Mouse (Mus musculus) heart, postnatal 0 days (tissue): Measurements from ENCODE around the gene Pts. TPM values are rescaled to one million over a fixed set of nuclear protein-coding genes. Genes with fewer than 3 reads are reported as not detected.
A peak's percentile ranks its signal among the peaks of the same experiment; 100 is the strongest.

Experiments used
- ATAC-seq: fragments of 200-750 bp; cut with Nextera tagmentation; 2 replicates; pipeline ENCODE4 v1.8.0; 2017; ENCODE audit warnings: low read depth, moderate number of reproducible peaks, moderate library complexity; ENCODE audit not compliant: insufficient read depth
- DNase-seq: peaks from one replicate; pipeline ENCODE4 v3.0.0-alpha.2; 2016; ENCODE audit warnings: low spot score
- H3K27ac ChIP-seq: fragments of 300-500 bp; sonication (generic); 2 replicates; pipeline ENCODE4 v1.5.1; 2014; ENCODE audit warnings: low read depth, mild to moderate bottlenecking
- H3K27me3 ChIP-seq: fragments of 300-500 bp; sonication (generic); 2 replicates; pipeline ENCODE4 v1.6.1; 2014; ENCODE audit warnings: low read length, mixed read lengths; ENCODE audit not compliant: control insufficient read depth, insufficient read depth
- H3K36me3 ChIP-seq: fragments of 300-500 bp; sonication (generic); replicated peaks from 2 replicates; pipeline ENCODE4 v1.6.1; 2014; ENCODE audit warnings: low read length, mixed read lengths; ENCODE audit not compliant: control insufficient read depth, insufficient read depth
- H3K4me1 ChIP-seq: fragments of 300-500 bp; sonication (generic); 2 replicates; pipeline ENCODE4 v1.6.1; 2014; ENCODE audit warnings: antibody characterized with exemption; ENCODE audit not compliant: control insufficient read depth, insufficient read depth
- H3K4me2 ChIP-seq: fragments of 300-500 bp; sonication (generic); 2 replicates; pipeline ENCODE4 v1.6.1; 2014; ENCODE audit warnings: low read depth, mild to moderate bottlenecking, low read length, moderate library complexity
- H3K4me3 ChIP-seq: fragments of 300-500 bp; sonication (generic); 2 replicates; pipeline ENCODE4 v1.5.1; 2014; ENCODE audit warnings: low read depth, low read length
- H3K9ac ChIP-seq: fragments of 300-500 bp; sonication (generic); replicated peaks from 2 replicates; pipeline ENCODE4 v1.6.1; 2014; ENCODE audit warnings: low read depth, low read length, mixed read lengths
- H3K9me3 ChIP-seq: fragments of 300-500 bp; sonication (generic); replicated peaks from 2 replicates; pipeline ENCODE4 v1.6.1; 2016; ENCODE audit warnings: low read length; ENCODE audit not compliant: control insufficient read depth
- CTCF ChIP-seq: IDR thresholded peaks from 2 replicates; pipeline ENCODE4 v1.5.1; 2016; ENCODE audit warnings: antibody characterized with exemption, control low read depth, low read depth
- EP300 ChIP-seq: IDR thresholded peaks from 2 replicates; pipeline ENCODE4 v1.6.1; 2016; ENCODE audit warnings: antibody characterized with exemption, low read depth
- WGBS: fragments of 180-500 bp; shearing (Covaris S2); extraction: QIAGEN DNeasy Blood & Tissue Kit; methylation state at CpG from one replicate; pipeline ENCODE4 v1.1.7; 2014; 5-methylcytosine and 5-hydroxymethylcytosine counted together
- polyA plus RNA-seq: library from polyadenylated mRNA; unstranded; fragments of >200 nt; fragmentation: Nextera tagmentation; extraction: Ambion mirVana; gene quantifications from 2 replicates; pipeline ENCODE4 v1.2.1, GENCODE M21; 2015
- total RNA-seq: library from RNA; depleted of rRNA; stranded (reverse); fragments of >200 nt; gene quantifications from 2 replicates; pipeline ENCODE4 v1.2.3, GENCODE M21; 2014; ENCODE audit warnings: low replicate concordance

Pts gene
- total and polyA plus RNA-seq, 2 experiments from 2014 or later = 29.7 to 93.1 TPM

DNA sequence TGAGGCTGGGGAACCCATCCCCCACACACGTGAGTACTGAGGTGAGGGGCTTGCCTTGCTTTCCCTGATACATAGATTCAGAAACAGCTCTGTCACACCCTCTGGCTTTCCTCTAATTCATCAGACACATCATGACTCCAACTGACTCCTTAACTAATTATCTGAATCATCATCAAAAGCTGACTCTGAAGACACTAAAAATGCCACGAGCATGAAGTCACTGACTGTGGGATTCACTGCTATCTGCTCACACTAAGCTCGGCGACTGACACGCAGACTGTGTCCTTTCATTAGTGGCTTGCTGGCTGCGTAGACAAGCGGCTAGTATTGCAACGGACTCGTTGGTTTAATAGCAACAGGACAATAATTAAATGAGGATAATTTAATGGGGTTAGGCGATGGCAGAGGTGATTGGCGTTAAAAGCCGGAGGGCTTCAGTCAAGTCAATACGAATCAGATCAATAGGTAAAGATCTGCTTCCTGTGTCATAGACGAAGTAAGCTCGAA lies 28.0 kb downstream of the Pts start:
- DNase-seq (no peak), ATAC-seq (no peak)
- peak overlapping the region; percentile 42 for H3K4me3 ChIP-seq
- 57% methylated on average over 15 of the region's 15 CpGs for WGBS
- no peaks in the 10 kb centered on the region for H3K9me3 ChIP-seq
- no peak overlapping the region for H3K27ac ChIP-seq
- no peaks in the 10 kb centered on the region for H3K27me3 ChIP-seq
- H3K9ac ChIP-seq = peak overlapping the region; percentile 42; the same call in 1 of the 2 replicates
- no peaks in the 10 kb centered on the region for H3K36me3 ChIP-seq
- TF ChIP-seq CTCF (no peak), EP300 (no peak)
- peaks cover under 1% of the 10 kb centered on the region; the same call in 1 of the 2 replicates for H3K4me1 ChIP-seq
- peak overlapping the region; percentile 66 for H3K4me2 ChIP-seq

DNA sequence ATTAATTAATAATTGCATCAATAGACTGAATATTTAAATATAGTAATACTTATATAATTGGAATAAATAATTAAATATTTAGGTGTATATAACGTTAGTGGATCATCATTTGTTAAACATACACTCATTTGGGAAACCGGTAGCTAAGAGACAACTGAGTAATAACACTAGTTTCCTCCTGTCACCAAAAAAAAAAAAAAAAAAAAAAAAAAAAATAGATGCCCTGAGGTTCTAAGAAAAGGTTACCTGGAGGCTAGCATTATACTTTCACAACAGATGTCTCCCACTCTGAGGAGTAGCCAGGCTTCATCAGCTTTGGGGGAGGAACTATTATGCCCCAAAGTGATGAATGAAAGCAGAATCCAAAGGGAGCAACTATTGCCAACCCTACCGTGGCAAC lies 28.7 kb downstream of the Pts start:
- H3K4me1 ChIP-seq = peaks cover 4% of the 10 kb centered on the region; the same call in 1 of the 2 replicates
- H3K4me3 ChIP-seq = no peak overlapping the region
- WGBS = 82% methylated on average over 3 of the region's 3 CpGs
- H3K36me3 ChIP-seq = no peaks in the 10 kb centered on the region
- no peak for DNase-seq
- no peak for ATAC-seq
- H3K4me2 ChIP-seq = no peak overlapping the region
- H3K9me3 ChIP-seq = no peaks in the 10 kb centered on the region
- TF ChIP-seq CTCF (no peak), EP300 (no peak)
- no peaks in the 10 kb centered on the region for H3K27me3 ChIP-seq
- H3K9ac ChIP-seq = no peak overlapping the region
- H3K27ac ChIP-seq = no peak overlapping the region

DNA sequence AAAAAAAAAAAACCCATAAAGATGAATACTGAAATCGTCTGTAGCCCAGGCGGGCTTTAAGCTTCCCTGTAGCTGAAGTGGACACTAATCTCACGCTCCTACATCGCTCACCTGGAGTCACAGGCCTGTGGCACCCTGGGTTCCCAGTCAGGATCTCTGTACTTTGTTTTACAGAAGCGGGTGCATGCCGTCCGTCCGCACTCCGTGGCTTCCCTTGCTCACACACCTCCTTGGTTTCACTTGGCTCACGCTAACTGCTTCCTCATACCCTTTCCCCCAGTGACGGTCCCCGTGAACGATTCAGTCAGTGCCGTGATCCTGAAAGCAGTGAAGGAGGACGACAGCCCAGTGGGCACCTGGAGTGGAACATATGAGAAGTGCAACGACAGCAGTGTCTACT lies 29.7 kb downstream of the Pts start:
- TF ChIP-seq EP300 (no peak), CTCF (no peak)
- H3K9me3 ChIP-seq = no peaks in the 10 kb centered on the region
- H3K4me1 ChIP-seq = peaks cover 4% of the 10 kb centered on the region; the same call in 1 of the 2 replicates
- H3K4me3 ChIP-seq = no peak overlapping the region
- no peaks in the 10 kb centered on the region for H3K27me3 ChIP-seq
- H3K9ac ChIP-seq = no peak overlapping the region
- H3K4me2 ChIP-seq = no peak overlapping the region
- WGBS = 77% methylated on average over 16 of the region's 16 CpGs
- H3K36me3 ChIP-seq = no peaks in the 10 kb centered on the region
- DNase-seq = no peak
- no peak overlapping the region for H3K27ac ChIP-seq
- no peak for ATAC-seq

DNA sequence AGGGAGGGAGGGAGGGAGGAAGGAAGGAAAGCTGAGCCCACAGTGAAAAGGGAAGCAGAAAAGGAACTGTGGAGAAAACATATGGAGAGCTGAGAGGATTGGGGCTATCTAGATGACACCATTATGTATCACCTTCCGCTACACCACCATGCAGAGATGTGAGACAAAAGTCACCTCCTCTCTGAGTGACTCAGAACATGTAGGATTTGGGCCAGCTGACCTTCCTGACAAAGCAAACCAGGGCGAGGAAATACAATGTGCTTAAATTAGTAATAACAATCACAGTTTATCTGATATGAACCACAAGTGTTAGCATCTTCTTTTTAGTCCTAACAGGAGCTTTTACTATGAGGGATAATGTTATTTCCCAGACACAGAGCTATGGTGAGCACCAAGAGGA lies 31.0 kb downstream of the Pts start:
- WGBS = 68% methylated on average over 2 of the region's 2 CpGs

DNA sequence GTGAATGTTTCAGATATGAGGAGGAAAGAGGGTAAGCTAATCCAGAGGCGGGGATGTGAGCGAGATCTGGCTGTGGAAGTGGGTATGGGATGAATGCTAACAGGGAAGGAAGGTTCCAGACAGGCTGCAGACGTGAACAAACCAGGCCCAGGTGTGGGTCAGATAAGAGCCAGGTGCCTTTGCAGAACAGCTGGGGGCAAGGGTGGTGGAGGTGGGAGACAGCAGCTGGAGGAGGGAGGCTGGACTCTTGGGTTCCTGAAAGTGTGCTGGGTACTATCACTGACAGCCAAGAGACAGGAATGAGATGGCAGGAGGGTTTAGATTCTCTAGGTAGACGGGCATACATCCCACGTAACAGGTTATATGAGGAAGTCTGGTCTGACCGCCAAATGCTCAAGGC lies 31.4 kb downstream of the Pts start:
- TF ChIP-seq EP300 (no peak), CTCF (no peak)
- H3K27ac ChIP-seq = no peak overlapping the region
- 54% methylated on average over 6 of the region's 6 CpGs for WGBS
- DNase-seq (no peak), ATAC-seq (no peak)
- H3K4me1 ChIP-seq = peaks cover 4% of the 10 kb centered on the region; the same call in 1 of the 2 replicates
- H3K4me2 ChIP-seq = no peak overlapping the region
- H3K4me3 ChIP-seq = no peak overlapping the region
- no peaks in the 10 kb centered on the region for H3K9me3 ChIP-seq
- no peaks in the 10 kb centered on the region for H3K27me3 ChIP-seq
- no peak overlapping the region for H3K9ac ChIP-seq
- H3K36me3 ChIP-seq = no peaks in the 10 kb centered on the region

More for the DNA sequence above, 31.0 kb downstream of the Pts start:
- TF ChIP-seq EP300 (no peak), CTCF (no peak)
- H3K9me3 ChIP-seq = no peaks in the 10 kb centered on the region
- H3K36me3 ChIP-seq = no peaks in the 10 kb centered on the region
- H3K4me3 ChIP-seq = no peak overlapping the region
- no peak for DNase-seq
- ATAC-seq = no peak
- H3K9ac ChIP-seq = no peak overlapping the region
- H3K4me1 ChIP-seq = peaks cover 4% of the 10 kb centered on the region; the same call in 1 of the 2 replicates
- H3K4me2 ChIP-seq = no peak overlapping the region
- no peaks in the 10 kb centered on the region for H3K27me3 ChIP-seq
- H3K27ac ChIP-seq = no peak overlapping the region

DNA sequence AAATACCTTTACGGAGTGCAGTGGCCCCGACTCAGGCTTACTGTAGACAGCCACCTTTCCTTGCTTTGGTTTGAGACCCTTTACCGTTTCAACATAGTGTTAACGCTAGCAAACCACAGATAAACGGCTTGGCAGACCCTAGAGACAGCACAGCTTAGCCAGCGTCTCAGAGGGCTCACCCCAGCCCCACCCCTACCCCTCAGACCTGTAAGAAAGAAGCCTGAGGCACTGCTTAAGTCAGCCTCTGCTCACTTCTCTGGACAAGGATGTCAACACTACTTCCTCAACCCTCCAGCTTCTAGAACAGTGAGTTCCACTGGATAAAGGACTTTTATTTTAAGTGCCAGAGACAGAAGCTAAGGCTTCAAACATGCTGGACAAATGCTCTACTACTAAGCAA lies 32.0 kb downstream of the Pts start:
- H3K4me2 ChIP-seq = no peak overlapping the region
- H3K9me3 ChIP-seq = no peaks in the 10 kb centered on the region
- no peak for TF ChIP-seq EP300
- no peak for TF ChIP-seq CTCF
- no peaks in the 10 kb centered on the region for H3K27me3 ChIP-seq
- no peak overlapping the region for H3K9ac ChIP-seq
- no peak overlapping the region for H3K27ac ChIP-seq
- no peak for DNase-seq
- no peak for ATAC-seq
- no peak overlapping the region for H3K4me3 ChIP-seq
- H3K36me3 ChIP-seq = no peaks in the 10 kb centered on the region
- 21% methylated on average over 6 of the region's 6 CpGs for WGBS
- peaks cover 4% of the 10 kb centered on the region; the same call in 1 of the 2 replicates for H3K4me1 ChIP-seq
